Comparison of ENCODE assay signal across 13 mouse cellular contexts in genomic region chr14:32301622-32302021, GRCm38 (mm10). TPM values are rescaled to one million over a fixed set of nuclear protein-coding genes. Genes with fewer than 3 reads are reported as not detected.
DNase-seq lines count a peak whose midpoint lies in the region; ATAC-seq and TF ChIP-seq lines count a peak whose summit lies in the region.
"Had no signal": no experiment of that assay in that cellular context is flagged by ENCODE, and none has a peak within 500 bp of the region (broad histone marks: within the 10 kb centered on the region; RNA-seq: fewer than 3 reads in every experiment).

No protein-coding gene starts in this region.

- no peak for TF ChIP-seq POLR2A in cortical plate, adult 2 months (IDR thresholded peaks at IDR 0.05; ENCODE audit: extremely low read depth, insufficient read depth, low read length)

- no peaks in the 10 kb centered on the region for H3K4me1 ChIP-seq in cortical plate, adult 2 months (ENCODE audit: control insufficient read depth, insufficient read depth, low read length)
- H3K4me1 ChIP-seq in midbrain, embryonic 16.5 days (ENCODE audit: control insufficient read depth, insufficient read depth, low read length): no peaks in the 10 kb centered on the region
- H3K4me1 ChIP-seq: embryonic facial prominence, embryonic 13.5 days; heart, embryonic 15.5 days had no signal

- H3K4me3 ChIP-seq in cortical plate, adult 2 months (ENCODE audit: insufficient read depth, low read length): no peak overlapping the region
- no peak overlapping the region for H3K4me3 ChIP-seq in midbrain, embryonic 16.5 days (ENCODE audit: low read depth, low read length)
- H3K4me3 ChIP-seq: embryonic facial prominence, embryonic 13.5 days; heart, embryonic 15.5 days had no signal

- H3K27me3 ChIP-seq in midbrain, embryonic 16.5 days (ENCODE audit: control insufficient read depth, insufficient read depth, low read depth, low read length): no peaks in the 10 kb centered on the region
- H3K27me3 ChIP-seq: embryonic facial prominence, embryonic 13.5 days; heart, embryonic 15.5 days had no signal

- 57% methylated on average over 12 of the region's 12 CpGs for WGBS in midbrain, embryonic 16.5 days

- H3K27ac ChIP-seq in cortical plate, adult 2 months (ENCODE audit: insufficient read depth, low read length): peak overlapping the region; percentile 90
- H3K27ac ChIP-seq in midbrain, embryonic 16.5 days (ENCODE audit: low read length): no peak overlapping the region
- H3K27ac ChIP-seq: embryonic facial prominence, embryonic 13.5 days; heart, embryonic 15.5 days; liver, embryonic 14.5 days had no signal

- no peaks in the 10 kb centered on the region for H3K9me3 ChIP-seq in midbrain, embryonic 16.5 days (replicated peaks; ENCODE audit: control insufficient read depth, low read length, poor library complexity, severe bottlenecking)
- H3K9me3 ChIP-seq: embryonic facial prominence, embryonic 13.5 days; heart, embryonic 15.5 days had no signal

- H3K4me2 ChIP-seq in midbrain, embryonic 16.5 days (ENCODE audit: low read length): no peak overlapping the region
- H3K4me2 ChIP-seq: embryonic facial prominence, embryonic 13.5 days; heart, embryonic 15.5 days had no signal

- no peaks in the 10 kb centered on the region; the same call in 1 of the 2 replicates for H3K36me3 ChIP-seq in midbrain, embryonic 16.5 days (ENCODE audit: control insufficient read depth, insufficient read depth, low read length)
- H3K36me3 ChIP-seq: heart, embryonic 15.5 days had no signal

- peak; percentile 73 for DNase-seq in layer of hippocampus, adult 11-12 months (ENCODE audit: low spot score)
- DNase-seq in layer of hippocampus, postnatal 25 days (ENCODE audit: extremely low spot score in 1 of 2, low spot score in 1 of 2): no peak
- DNase-seq in frontal cortex, postnatal 36 days (ENCODE audit: low spot score in 2 of 2): peak; percentile 34 to 52
- peak; percentile 38 to 60 for DNase-seq in left cerebral cortex, postnatal 14 days (ENCODE audit: low spot score in 2 of 2)
- DNase-seq in heart, postnatal 10 days: no peak
- DNase-seq in adrenal gland, adult 8-10 months: no peak
- DNase-seq: kidney, postnatal 10 days; lung, postnatal 4 days had no signal

- no peak overlapping the region for H3K9ac ChIP-seq in midbrain, embryonic 16.5 days (ENCODE audit: low read depth, low read length)
- H3K9ac ChIP-seq: embryonic facial prominence, embryonic 13.5 days; heart, embryonic 15.5 days; liver, embryonic 14.5 days had no signal

- TF ChIP-seq CTCF in cortical plate, adult 2 months (IDR thresholded peaks at IDR 0.05; ENCODE audit: extremely low read depth, insufficient read depth, low read length): no peak

- intact Hi-C loops in left cerebral cortex, postnatal 14 days (cut with DNase I): no loop called here
- intact Hi-C loops in heart, postnatal 10 days (cut with DNase I): no loop called here

- no peak for ATAC-seq in midbrain, embryonic 16.5 days

RNA-seq across cellular contexts. Expression of gene Ogdhl, which starts 20.2 kb away (rescaled TPM):
- total RNA-seq in layer of hippocampus, postnatal 25 days (2021): 10 to 100 TPM; 82.8 to 83.5 TPM
- 74.6 and 77.2 TPM in 2 replicates for polyA plus RNA-seq in cortical plate, adult 2 months (2012; rRNA removed)
- total RNA-seq in left cerebral cortex, postnatal 14 days (2021): 10 to 100 TPM; 75.7 to 77.6 TPM
- polyA plus RNA-seq in midbrain, embryonic 16.5 days (2015; fragmentation: Nextera tagmentation; extraction: Ambion mirVana): 31.3 and 32.7 TPM in 2 replicates
- 10 to 100 TPM; 13.3 to 14.2 TPM for total RNA-seq in heart, postnatal 10 days (2021)
- total RNA-seq in adrenal gland, adult 8-10 months (2022): 10 to 100 TPM; 12.2 to 18.3 (median 15.2) TPM

Comparison
In these comparisons a context has a peak if more than half of its experiments do, and no peak if none do; other contexts are left out.
1. DNase-seq: peak in layer of hippocampus, adult 11-12 months (single experiment), frontal cortex, postnatal 36 days (2 of 2) and left cerebral cortex, postnatal 14 days (2 of 2); none in layer of hippocampus, postnatal 25 days (0 of 2), heart, postnatal 10 days (0 of 2) and adrenal gland, adult 8-10 months (single experiment).